Mouse (Mus musculus): ENCODE measurements around the gene Tbl2. TPM values are rescaled to one million over a fixed set of nuclear protein-coding genes. Genes with fewer than 3 reads are reported as not detected.

Tbl2 gene
- 20.6 and 22.6 TPM in 2 replicates for polyA plus RNA-seq (2015; fragmentation: Nextera tagmentation; extraction: Ambion mirVana)

GRCm38 (mm10) chr5:135149053-135149819 lies at the start of gene Tbl2:
Tbl2 (plus strand) TSS chr5:135149657.
- no peaks in the 10 kb centered on the region for H3K27me3 ChIP-seq (ENCODE audit: control insufficient read depth, insufficient read depth, low read depth, low read length)
- peaks cover 8% of the 10 kb centered on the region for H3K4me1 ChIP-seq (replicated peaks; ENCODE audit: control insufficient read depth, insufficient read depth, low read length)
- peak within 1 kb of the TSS; percentile 99 for H3K27ac ChIP-seq (ENCODE audit: low read length)
- H3K36me3 ChIP-seq (ENCODE audit: control insufficient read depth, insufficient read depth, low read length): peaks cover 9% of the 10 kb centered on the region
- under 1% methylated on average over 61 of the region's 63 CpGs for WGBS
- H3K4me3 ChIP-seq (ENCODE audit: low read length): peak within 1 kb of the TSS; percentile 97
- ATAC-seq (ENCODE audit: low read depth): peak; percentile 98
- no peaks in the 10 kb centered on the region for H3K9me3 ChIP-seq (ENCODE audit: control insufficient read depth, low read length)
- peak within 1 kb of the TSS; percentile 87 for H3K4me2 ChIP-seq (ENCODE audit: low read depth, low read length)
- peak within 1 kb of the TSS; percentile 89 for H3K9ac ChIP-seq (ENCODE audit: low read length)

DNA sequence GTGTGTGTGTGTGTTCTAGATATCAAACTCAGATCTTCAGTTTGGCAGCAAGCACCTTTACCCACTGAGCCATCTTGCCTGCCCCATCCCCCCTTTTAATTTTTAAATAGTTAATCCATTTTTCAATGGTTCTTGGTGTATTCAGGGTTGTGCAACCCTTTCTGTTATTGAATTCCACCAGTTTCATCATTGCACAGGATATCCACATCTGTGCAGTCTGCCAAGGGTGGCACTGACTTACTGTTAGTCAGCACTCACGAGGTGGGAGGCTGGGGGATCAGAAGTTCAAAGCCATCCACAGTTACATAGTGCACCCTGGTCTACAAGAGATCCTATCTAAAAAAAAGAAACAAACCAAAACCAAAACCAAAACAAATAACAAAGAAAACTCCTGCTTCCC lies 48.5 kb upstream of the Tbl2 start:
- no peak overlapping the region for H3K9ac ChIP-seq (ENCODE audit: low read length)
- no peak for ATAC-seq (ENCODE audit: low read depth)
- no peaks in the 10 kb centered on the region for H3K4me1 ChIP-seq (replicated peaks; ENCODE audit: control insufficient read depth, insufficient read depth, low read length)
- H3K27me3 ChIP-seq (ENCODE audit: control insufficient read depth, insufficient read depth, low read depth, low read length): peaks cover 11% of the 10 kb centered on the region
- H3K4me2 ChIP-seq (ENCODE audit: low read depth, low read length): no peak overlapping the region
- H3K27ac ChIP-seq (ENCODE audit: low read length): no peak overlapping the region
- 44% methylated on average over 1 of the region's 1 CpGs for WGBS
- H3K36me3 ChIP-seq (ENCODE audit: control insufficient read depth, insufficient read depth, low read length): no peaks in the 10 kb centered on the region
- no peak overlapping the region for H3K4me3 ChIP-seq (ENCODE audit: low read length)
- no peaks in the 10 kb centered on the region for H3K9me3 ChIP-seq (ENCODE audit: control insufficient read depth, low read length)

- H3K27me3 ChIP-seq (ENCODE audit: control insufficient read depth, insufficient read depth, low read depth, low read length): peaks cover 37% of the 10 kb centered on the region
- no peak overlapping the region for H3K27ac ChIP-seq (ENCODE audit: low read length)
- no peaks in the 10 kb centered on the region for H3K36me3 ChIP-seq (ENCODE audit: control insufficient read depth, insufficient read depth, low read length)
- no peaks in the 10 kb centered on the region for H3K9me3 ChIP-seq (ENCODE audit: control insufficient read depth, low read length)
- no peak overlapping the region for H3K9ac ChIP-seq (ENCODE audit: low read length)
- no peak overlapping the region for H3K4me3 ChIP-seq (ENCODE audit: low read length)
- H3K4me1 ChIP-seq (replicated peaks; ENCODE audit: control insufficient read depth, insufficient read depth, low read length): peaks cover 9% of the 10 kb centered on the region
- 55% methylated on average over 11 of the region's 11 CpGs for WGBS
- no peak overlapping the region for H3K4me2 ChIP-seq (ENCODE audit: low read depth, low read length)
- ATAC-seq (ENCODE audit: low read depth): no peak
Measured at GRCm38 (mm10) chr5:135103999-135104660, 45.3 kb upstream of the Tbl2 start.

DNA sequence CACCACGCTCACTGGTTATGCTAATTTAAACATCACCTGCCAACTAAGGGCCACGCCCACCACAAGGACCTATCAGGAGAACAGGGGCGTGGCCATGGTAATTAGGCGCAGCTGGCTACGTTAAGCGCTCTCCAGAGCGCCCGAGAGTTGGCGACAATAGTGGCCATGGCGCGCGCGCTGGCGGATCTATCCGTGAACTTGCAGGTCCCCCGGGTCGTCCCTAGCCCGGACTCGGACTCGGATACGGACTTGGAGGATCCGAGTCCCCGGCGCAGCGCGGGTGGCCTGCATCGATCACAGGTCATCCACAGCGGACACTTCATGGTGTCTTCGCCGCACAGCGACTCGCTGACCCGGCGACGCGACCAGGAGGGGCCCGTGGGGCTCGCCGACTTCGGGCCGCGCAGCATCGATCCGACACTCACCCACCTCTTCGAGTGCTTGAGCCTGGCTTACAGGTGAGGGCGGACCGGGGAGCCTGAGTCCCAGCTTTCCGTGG lies 42.6 kb upstream of the Tbl2 start:
- Histone ChIP-seq H3K27ac (ENCODE audit: low read length) (no peak overlapping the region), H3K9ac (ENCODE audit: low read length) (peak overlapping the region; percentile 63), H3K9me3 (ENCODE audit: control insufficient read depth, low read length) (no peaks in the 10 kb centered on the region), H3K4me1 (replicated peaks; ENCODE audit: control insufficient read depth, insufficient read depth, low read length) (peaks cover 9% of the 10 kb centered on the region), H3K4me2 (ENCODE audit: low read depth, low read length) (peak overlapping the region; percentile 94), H3K27me3 (ENCODE audit: control insufficient read depth, insufficient read depth, low read depth, low read length) (peaks cover 37% of the 10 kb centered on the region), H3K4me3 (ENCODE audit: low read length) (peak overlapping the region; percentile 59), H3K36me3 (ENCODE audit: control insufficient read depth, insufficient read depth, low read length) (no peaks in the 10 kb centered on the region)
- WGBS: under 1% methylated on average over 48 of the region's 48 CpGs
- peak; percentile 90 for ATAC-seq (ENCODE audit: low read depth)

- peak; percentile 59 for ATAC-seq (ENCODE audit: low read depth)
- no peaks in the 10 kb centered on the region for H3K9me3 ChIP-seq (ENCODE audit: control insufficient read depth, low read length)
- no peak overlapping the region for H3K27ac ChIP-seq (ENCODE audit: low read length)
- H3K4me3 ChIP-seq (ENCODE audit: low read length): peak overlapping the region; percentile 59
- peaks cover 37% of the 10 kb centered on the region for H3K27me3 ChIP-seq (ENCODE audit: control insufficient read depth, insufficient read depth, low read depth, low read length)
- WGBS: 6% methylated on average over 40 of the region's 40 CpGs
- peak overlapping the region; percentile 94 for H3K4me2 ChIP-seq (ENCODE audit: low read depth, low read length)
- H3K36me3 ChIP-seq (ENCODE audit: control insufficient read depth, insufficient read depth, low read length): no peaks in the 10 kb centered on the region
- H3K4me1 ChIP-seq (replicated peaks; ENCODE audit: control insufficient read depth, insufficient read depth, low read length): peaks cover 9% of the 10 kb centered on the region
- no peak overlapping the region for H3K9ac ChIP-seq (ENCODE audit: low read length)
Measured at GRCm38 (mm10) chr5:135107521-135108501, 41.6 kb upstream of the Tbl2 start.

GRCm38 (mm10) chr5:135109017-135109416 lies 40.4 kb upstream of the Tbl2 start:
- Histone ChIP-seq H3K9ac (ENCODE audit: low read length) (no peak overlapping the region), H3K36me3 (ENCODE audit: control insufficient read depth, insufficient read depth, low read length) (no peaks in the 10 kb centered on the region), H3K9me3 (ENCODE audit: control insufficient read depth, low read length) (no peaks in the 10 kb centered on the region), H3K4me1 (replicated peaks; ENCODE audit: control insufficient read depth, insufficient read depth, low read length) (peaks cover 9% of the 10 kb centered on the region), H3K4me3 (ENCODE audit: low read length) (no peak overlapping the region), H3K27me3 (ENCODE audit: control insufficient read depth, insufficient read depth, low read depth, low read length) (peaks cover 37% of the 10 kb centered on the region), H3K27ac (ENCODE audit: low read length) (no peak overlapping the region), H3K4me2 (ENCODE audit: low read depth, low read length) (no peak overlapping the region)
- ATAC-seq (ENCODE audit: low read depth): no peak
- 51% methylated on average over 6 of the region's 6 CpGs for WGBS

DNA sequence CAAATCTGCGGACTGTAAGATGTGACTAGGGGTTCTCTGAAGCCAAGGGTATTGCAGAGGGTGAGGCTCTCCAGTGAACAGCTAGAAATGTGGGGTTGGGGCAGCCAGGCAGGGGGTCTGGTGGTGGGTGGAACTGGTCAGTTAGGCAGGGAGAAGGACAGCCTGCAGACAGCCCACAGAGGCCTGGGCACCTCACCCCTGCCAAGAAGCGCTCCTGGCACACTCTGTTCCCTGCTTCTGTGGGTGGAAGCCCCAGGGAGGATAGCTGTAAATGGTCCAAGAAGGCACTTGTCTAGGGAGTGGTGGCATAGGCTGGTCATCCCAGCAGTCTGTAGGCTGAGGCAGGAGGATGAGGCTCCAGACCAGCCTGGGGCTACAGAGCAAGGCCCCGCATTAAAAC lies 40.0 kb upstream of the Tbl2 start:
- ATAC-seq (ENCODE audit: low read depth): no peak
- no peak overlapping the region for H3K27ac ChIP-seq (ENCODE audit: low read length)
- no peak overlapping the region for H3K9ac ChIP-seq (ENCODE audit: low read length)
- no peaks in the 10 kb centered on the region for H3K9me3 ChIP-seq (ENCODE audit: control insufficient read depth, low read length)
- peaks cover 9% of the 10 kb centered on the region for H3K4me1 ChIP-seq (replicated peaks; ENCODE audit: control insufficient read depth, insufficient read depth, low read length)
- H3K4me3 ChIP-seq (ENCODE audit: low read length): no peak overlapping the region
- H3K27me3 ChIP-seq (ENCODE audit: control insufficient read depth, insufficient read depth, low read depth, low read length): peaks cover 37% of the 10 kb centered on the region
- 85% methylated on average over 3 of the region's 3 CpGs for WGBS
- H3K36me3 ChIP-seq (ENCODE audit: control insufficient read depth, insufficient read depth, low read length): no peaks in the 10 kb centered on the region
- no peak overlapping the region for H3K4me2 ChIP-seq (ENCODE audit: low read depth, low read length)

DNA sequence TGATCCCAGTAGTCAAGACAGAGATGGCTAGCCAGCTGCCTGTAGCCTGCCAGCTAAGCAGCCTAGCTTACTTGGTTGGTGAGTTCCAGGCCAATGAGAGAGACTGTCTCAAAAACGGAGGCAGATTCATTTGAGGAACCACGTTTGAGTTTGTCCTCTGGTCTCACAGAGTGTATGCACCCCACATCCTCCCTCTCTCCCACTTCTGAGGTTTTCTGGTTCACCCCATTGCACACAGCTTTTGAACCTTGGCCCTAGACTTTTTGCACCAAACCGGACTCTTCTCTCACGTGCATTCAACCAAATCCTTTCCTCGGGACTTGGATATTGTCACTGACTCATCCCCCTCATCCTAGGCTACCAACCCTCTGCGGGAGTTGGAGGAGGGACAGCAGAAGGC lies 39.5 kb upstream of the Tbl2 start:
- Histone ChIP-seq H3K27me3 (ENCODE audit: control insufficient read depth, insufficient read depth, low read depth, low read length) (peaks cover 33% of the 10 kb centered on the region), H3K27ac (ENCODE audit: low read length) (no peak overlapping the region), H3K4me1 (replicated peaks; ENCODE audit: control insufficient read depth, insufficient read depth, low read length) (peaks cover 9% of the 10 kb centered on the region), H3K4me2 (ENCODE audit: low read depth, low read length) (no peak overlapping the region), H3K9ac (ENCODE audit: low read length) (no peak overlapping the region), H3K9me3 (ENCODE audit: control insufficient read depth, low read length) (no peaks in the 10 kb centered on the region), H3K36me3 (ENCODE audit: control insufficient read depth, insufficient read depth, low read length) (no peaks in the 10 kb centered on the region), H3K4me3 (ENCODE audit: low read length) (no peak overlapping the region)
- no peak for ATAC-seq (ENCODE audit: low read depth)
- 71% methylated on average over 6 of the region's 6 CpGs for WGBS
